Mouse (Mus musculus) myocyte (in vitro differentiated cells): ENCODE measurements at regions not wholly inside any gene's neighbourhood (a gene's known extent, or its start where the extent isn't known, plus 50 kb on each side); places are given as distances from the start of the nearest gene placed in this dataset.

Experiments used
- H3K27me3 ChIP-seq: one replicate; pipeline ENCODE4 v1.6.1; 2011; ENCODE audit not compliant: control insufficient read depth, insufficient read depth, insufficient read length
- H3K36me3 ChIP-seq: one replicate; pipeline ENCODE4 v1.6.1; 2011; ENCODE audit not compliant: control insufficient read depth, insufficient read depth
- H3K4me2 ChIP-seq: one replicate; pipeline ENCODE4 v1.6.1; 2011; ENCODE audit warnings: low read depth, control low read depth
- H3K4me3 ChIP-seq: one replicate; pipeline ENCODE4 v1.5.1; 2011; ENCODE audit warnings: mild to moderate bottlenecking, control low read depth, moderate library complexity
- H3K79me2 ChIP-seq: one replicate; pipeline ENCODE4 v1.6.1; 2011; ENCODE audit not compliant: control insufficient read depth, insufficient read depth
- H3ac ChIP-seq: one replicate; pipeline ENCODE4 v1.6.1; 2011; ENCODE audit not compliant: control insufficient read depth, insufficient read length
- CEBPB ChIP-seq: IDR thresholded peaks from 2 replicates; pipeline ENCODE4 v1.6.1; 2011; ENCODE audit warnings: mild to moderate bottlenecking, moderate library complexity; ENCODE audit not compliant: poor library complexity, insufficient read depth, severe bottlenecking
- E2F4 ChIP-seq: IDR thresholded peaks from one replicate; pipeline ENCODE4 v1.6.1; 2011; ENCODE audit warnings: mild to moderate bottlenecking, control low read depth, moderate library complexity; ENCODE audit not compliant: insufficient read depth
- MAX ChIP-seq: IDR thresholded peaks from one replicate; pipeline ENCODE4 v1.6.1; 2011; ENCODE audit warnings: low read depth, mild to moderate bottlenecking, control low read depth
- MYOD1 ChIP-seq, 3 experiments: IDR thresholded peaks; one replicate each; pipeline ENCODE4 v1.6.1; 2011; ENCODE audit warnings: control low read depth in 2 of 3, low read depth in 2 of 3, mild to moderate bottlenecking in 2 of 3, moderate library complexity in 1 of 3; ENCODE audit not compliant: insufficient read length in 2 of 3, control insufficient read depth in 1 of 3
- MYOG ChIP-seq, 3 experiments: IDR thresholded peaks; one replicate each; pipeline ENCODE4 v1.6.1; 2011; ENCODE audit warnings: control low read depth in 2 of 3, low read depth in 2 of 3, mild to moderate bottlenecking in 2 of 3; ENCODE audit not compliant: insufficient read length in 2 of 3, control insufficient read depth in 1 of 3, insufficient read depth in 1 of 3
- POLR2A ChIP-seq: IDR thresholded peaks from one replicate; pipeline ENCODE4 v1.6.1; 2011; ENCODE audit warnings: low read depth, mild to moderate bottlenecking, control low read depth, moderate library complexity; ENCODE audit not compliant: insufficient read length
- POLR2AphosphoS2 ChIP-seq: IDR thresholded peaks from one replicate; pipeline ENCODE4 v1.6.1; 2011; ENCODE audit warnings: low read depth, control low read depth; ENCODE audit not compliant: insufficient read length
- REST ChIP-seq: IDR thresholded peaks from one replicate; pipeline ENCODE4 v1.6.1; 2011; ENCODE audit warnings: mild to moderate bottlenecking, control low read depth, moderate library complexity; ENCODE audit not compliant: insufficient read depth, insufficient read length
- SRF ChIP-seq: IDR thresholded peaks from one replicate; pipeline ENCODE4 v1.6.1; 2011; ENCODE audit warnings: low read depth; ENCODE audit not compliant: control insufficient read depth, insufficient read length
- TCF12 ChIP-seq: IDR thresholded peaks from one replicate; pipeline ENCODE4 v1.6.1; 2011; ENCODE audit warnings: mild to moderate bottlenecking, control low read depth; ENCODE audit not compliant: poor library complexity, insufficient read depth, severe bottlenecking
- TCF3 ChIP-seq: IDR thresholded peaks from one replicate; pipeline ENCODE4 v1.6.1; 2011; ENCODE audit warnings: low read depth, control low read depth; ENCODE audit not compliant: insufficient read length
- USF1 ChIP-seq: IDR thresholded peaks from one replicate; pipeline ENCODE4 v1.6.1; 2011; ENCODE audit warnings: low read depth, mild to moderate bottlenecking, control low read depth, moderate library complexity

GRCm38 (mm10) chr9:17611146-17611545, 680.8 kb upstream of the Chordc1 start:
- Histone ChIP-seq H3K27me3 (no peaks in the 10 kb centered on the region), H3K4me2 (no peak overlapping the region), H3K36me3 (no peaks in the 10 kb centered on the region), H3ac (no peak overlapping the region), H3K79me2 (no peaks in the 10 kb centered on the region), H3K4me3 (no peak overlapping the region)
- no peak for TF ChIP-seq TCF12
- no peak for TF ChIP-seq E2F4
- TF ChIP-seq USF1: no peak
- no peak for TF ChIP-seq SRF
- no peak for TF ChIP-seq TCF3
- TF ChIP-seq MAX: no peak
- no peak for TF ChIP-seq MYOD1 (IDR thresholded peaks at IDR 0.05; ENCODE audit: control insufficient read depth in 1 of 3, insufficient read length in 2 of 3, low read depth in 2 of 3)
- TF ChIP-seq MYOG (IDR thresholded peaks at IDR 0.05; ENCODE audit: control insufficient read depth in 1 of 3, insufficient read depth in 1 of 3, insufficient read length in 2 of 3, low read depth in 2 of 3): no peak
- TF ChIP-seq POLR2AphosphoS2: no peak
- TF ChIP-seq REST: no peak
- TF ChIP-seq CEBPB: no peak

GRCm38 (mm10) chr9:17642513-17642912, 649.4 kb upstream of the Chordc1 start:
- H3K27me3 ChIP-seq: no peaks in the 10 kb centered on the region
- TF ChIP-seq MAX (no peak), MYOG (IDR thresholded peaks at IDR 0.05; ENCODE audit: control insufficient read depth in 1 of 3, insufficient read depth in 1 of 3, insufficient read length in 2 of 3, low read depth in 2 of 3) (no peak), SRF (no peak), E2F4 (no peak), CEBPB (no peak), USF1 (no peak), POLR2A (no peak), TCF3 (no peak), POLR2AphosphoS2 (no peak), REST (no peak), TCF12 (no peak), MYOD1 (IDR thresholded peaks at IDR 0.05; ENCODE audit: control insufficient read depth in 1 of 3, insufficient read length in 2 of 3, low read depth in 2 of 3) (no peak)
- no peak overlapping the region for H3ac ChIP-seq
- H3K36me3 ChIP-seq: no peaks in the 10 kb centered on the region
- H3K4me3 ChIP-seq: no peak overlapping the region
- H3K79me2 ChIP-seq: no peaks in the 10 kb centered on the region
- no peak overlapping the region for H3K4me2 ChIP-seq

- no peak for TF ChIP-seq MYOG (IDR thresholded peaks at IDR 0.05; ENCODE audit: control insufficient read depth in 1 of 3, insufficient read depth in 1 of 3, insufficient read length in 2 of 3, low read depth in 2 of 3)
- Histone ChIP-seq H3ac (no peak overlapping the region), H3K4me3 (no peak overlapping the region), H3K79me2 (no peaks in the 10 kb centered on the region), H3K4me2 (no peak overlapping the region), H3K27me3 (no peaks in the 10 kb centered on the region), H3K36me3 (no peaks in the 10 kb centered on the region)
Observed at GRCm38 (mm10) chr9:17645882-17646626, 645.9 kb upstream of the Chordc1 start.

- no peak for TF ChIP-seq E2F4
- no peak for TF ChIP-seq MYOG (IDR thresholded peaks at IDR 0.05; ENCODE audit: control insufficient read depth in 1 of 3, insufficient read depth in 1 of 3, insufficient read length in 2 of 3, low read depth in 2 of 3)
- no peak for TF ChIP-seq POLR2A
- no peak for TF ChIP-seq CEBPB
- TF ChIP-seq MYOD1 (IDR thresholded peaks at IDR 0.05; ENCODE audit: control insufficient read depth in 1 of 3, insufficient read length in 2 of 3, low read depth in 2 of 3): no peak
- Histone ChIP-seq H3ac (no peak overlapping the region), H3K4me2 (no peak overlapping the region), H3K79me2 (no peaks in the 10 kb centered on the region), H3K4me3 (no peak overlapping the region), H3K36me3 (no peaks in the 10 kb centered on the region), H3K27me3 (no peaks in the 10 kb centered on the region)
Observed at GRCm38 (mm10) chr9:17653818-17654217, 638.1 kb upstream of the Chordc1 start.

- no peak for TF ChIP-seq E2F4
- no peak for TF ChIP-seq TCF3
- Histone ChIP-seq H3K4me3 (no peak overlapping the region), H3ac (no peak overlapping the region), H3K4me2 (no peak overlapping the region), H3K79me2 (no peaks in the 10 kb centered on the region), H3K36me3 (no peaks in the 10 kb centered on the region), H3K27me3 (no peaks in the 10 kb centered on the region)
Observed at GRCm38 (mm10) chr9:17664113-17664512, 627.8 kb upstream of the Chordc1 start.
